Mouse (Mus musculus) right cerebral cortex, adult 18-20 months (tissue): ENCODE measurements at regions not wholly inside any gene's neighbourhood (a gene's known extent, or its start where the extent isn't known, plus 50 kb on each side); places are given as distances from the start of the nearest gene placed in this dataset.

Experiments used
- DNase-seq: peaks from one replicate; pipeline ENCODE4 v3.0.0; 2022; ENCODE audit warnings: mixed read lengths

- no peak for DNase-seq
Measured at GRCm38 (mm10) chr3:129450671-129451070, 81.5 kb upstream of the Elovl6 start.

GRCm38 (mm10) chr3:129470088-129470487 is 62.1 kb upstream of the Elovl6 start:
- DNase-seq = no peak

GRCm38 (mm10) chr3:129471332-129471731 is 60.8 kb upstream of the Elovl6 start:
- DNase-seq = no peak

GRCm38 (mm10) chr3:129472008-129472407 is 60.1 kb upstream of the Elovl6 start:
- DNase-seq = no peak

GRCm38 (mm10) chr3:129474451-129474850 is 57.7 kb upstream of the Elovl6 start:
- no peak for DNase-seq

GRCm38 (mm10) chr3:129476250-129476649 is 55.9 kb upstream of the Elovl6 start:
- DNase-seq = no peak

- no peak for DNase-seq
Measured at GRCm38 (mm10) chr3:129478093-129478492, 54.1 kb upstream of the Elovl6 start.

GRCm38 (mm10) chr3:129481293-129481692 is 50.9 kb upstream of the Elovl6 start:
- no peak for DNase-seq
